In genomic region chr2:35540798-35541197, GRCm38 (mm10) we compare ENCODE assay signal across 22 mouse cellular contexts. TPM values are rescaled to one million over a fixed set of nuclear protein-coding genes. Genes with fewer than 3 reads are reported as not detected.
DNase-seq lines count a peak whose midpoint lies in the region; ATAC-seq and TF ChIP-seq lines count a peak whose summit lies in the region.
"Had no signal": no experiment of that assay in that cellular context is flagged by ENCODE, and none has a peak within 500 bp of the region (broad histone marks: within the 10 kb centered on the region; RNA-seq: fewer than 3 reads in every experiment).

No protein-coding gene starts in this region.

- TF ChIP-seq EP300 in MEL (IDR thresholded peaks at IDR 0.05; ENCODE audit: low read depth in 1 of 2, low read length in 2 of 2), result peak; percentile 43 to 57; a peak in 2 of 4 replicates

- no peak overlapping the region for H3K4me2 ChIP-seq in heart, embryonic 15.5 days
- H3K4me2 ChIP-seq in liver, embryonic 11.5 days, result no peak overlapping the region
- H3K4me2 ChIP-seq: limb, embryonic 13.5 days; midbrain, embryonic 12.5 days had no signal

- peak; percentile 45; the same call in 1 of the 2 replicates for ATAC-seq in heart, embryonic 15.5 days (replicated peaks; ENCODE audit: insufficient number of reproducible peaks, insufficient read depth, low FRiP score, low read depth)
- peak; percentile 52 for ATAC-seq in liver, embryonic 11.5 days (replicated peaks; ENCODE audit: low FRiP score)
- ATAC-seq: forebrain, embryonic 14.5 days; hindbrain, postnatal 0 days; intestine, postnatal 0 days had no signal

- no peak for TF ChIP-seq POLR2A in MEL (IDR thresholded peaks at IDR 0.05; ENCODE audit: control insufficient read depth in 1 of 2, insufficient read depth in 1 of 2, low read depth in 1 of 2, low read length in 2 of 2, poor library complexity in 1 of 2)

- no peaks in the 10 kb centered on the region for H3K36me3 ChIP-seq in heart, embryonic 15.5 days
- peaks cover 0 to 6% of the 10 kb centered on the region in 2 experiments; a peak in 2 of 4 replicates for H3K36me3 ChIP-seq in MEL (ENCODE audit: control insufficient read depth in 1 of 2, insufficient read depth in 2 of 2, low read length in 2 of 2)
- H3K36me3 ChIP-seq in liver, embryonic 11.5 days (ENCODE audit: control insufficient read depth, insufficient read depth, low read length), result no peaks in the 10 kb centered on the region
- H3K36me3 ChIP-seq: hindbrain, embryonic 10.5 days; limb, embryonic 13.5 days; midbrain, embryonic 12.5 days had no signal

- no peaks in the 10 kb centered on the region for H3K79me2 ChIP-seq in MEL (ENCODE audit: control insufficient read depth, insufficient read depth, low read length, poor library complexity)

- no peaks in the 10 kb centered on the region for H3K9me3 ChIP-seq in heart, embryonic 15.5 days (replicated peaks)
- H3K9me3 ChIP-seq in MEL (replicated peaks; ENCODE audit: insufficient read depth, low read length), result no peaks in the 10 kb centered on the region
- H3K9me3 ChIP-seq in liver, embryonic 11.5 days (ENCODE audit: control insufficient read depth, low read length), result no peaks in the 10 kb centered on the region
- H3K9me3 ChIP-seq: hindbrain, embryonic 10.5 days; limb, embryonic 13.5 days; midbrain, embryonic 12.5 days had no signal

- TF ChIP-seq RAD21 in MEL (IDR thresholded peaks at IDR 0.05; ENCODE audit: low read depth, low read length), result no peak

- peak; percentile 8 for DNase-seq in cerebellum, adult 9-11 months
- no peak for DNase-seq in cerebellum, postnatal 14 days
- no peak for DNase-seq in heart, adult 9 months (ENCODE audit: low spot score in 2 of 2)
- peak; percentile 65 for DNase-seq in MEL (ENCODE audit: low read depth, low spot score)
- DNase-seq in liver, embryonic 11.5 days (ENCODE audit: low spot score), result no peak
- no peak for DNase-seq in spleen, adult 12 weeks (ENCODE audit: low spot score)
- no peak for DNase-seq in right cerebral cortex, adult 18-20 months
- DNase-seq: gastrocnemius, postnatal 14 days; lung, adult 2 months; lung, postnatal 4 days; retina, postnatal 1 day; right cerebral cortex, postnatal 4 days; thymus, postnatal 14 days had no signal

- peak overlapping the region; percentile 66 for H3K27ac ChIP-seq in heart, embryonic 15.5 days
- no peak overlapping the region for H3K27ac ChIP-seq in MEL (ENCODE audit: control insufficient read depth, low read depth, low read length)
- 0 out of 2 replicates have a peak overlapping the region, but pooled peaks have one; percentile 26 for H3K27ac ChIP-seq in liver, embryonic 11.5 days (ENCODE audit: low read depth, low read length)
- H3K27ac ChIP-seq: hindbrain, embryonic 10.5 days; hindbrain, postnatal 0 days; kidney, postnatal 0 days; limb, embryonic 13.5 days; midbrain, embryonic 12.5 days had no signal

- H3K9ac ChIP-seq in heart, embryonic 15.5 days, result no peak overlapping the region
- H3K9ac ChIP-seq in MEL (ENCODE audit: control insufficient read depth, low read depth, low read length, poor library complexity, severe bottlenecking), result no peak overlapping the region
- H3K9ac ChIP-seq in liver, embryonic 11.5 days (ENCODE audit: low read depth, low read length), result no peak overlapping the region
- H3K9ac ChIP-seq: limb, embryonic 13.5 days; midbrain, embryonic 12.5 days had no signal

- 13% methylated on average over 4 of the region's 4 CpGs for WGBS in heart, embryonic 15.5 days
- WGBS in liver, embryonic 11.5 days, result 8% methylated on average over 4 of the region's 4 CpGs

- no peak for TF ChIP-seq CTCF in MEL (IDR thresholded peaks at IDR 0.05 in 2 of 3, conservative IDR thresholded peaks at IDR 0.05 in 1 of 3; ENCODE audit: control insufficient read depth in 1 of 3, insufficient read depth in 1 of 3, low read depth in 2 of 3, low read length in 3 of 3, poor library complexity in 1 of 3, severe bottlenecking in 1 of 3)

- no peaks in the 10 kb centered on the region for H3K27me3 ChIP-seq in heart, embryonic 15.5 days
- H3K27me3 ChIP-seq in MEL (ENCODE audit: control insufficient read depth in 1 of 2, insufficient read depth in 2 of 2, low read length in 2 of 2), result no peaks in the 10 kb centered on the region
- H3K27me3 ChIP-seq in liver, embryonic 11.5 days (replicated peaks; ENCODE audit: control insufficient read depth, insufficient read depth, low read length), result no peaks in the 10 kb centered on the region
- H3K27me3 ChIP-seq: limb, embryonic 13.5 days; midbrain, embryonic 12.5 days had no signal

- no peak overlapping the region for H3K4me3 ChIP-seq in heart, embryonic 15.5 days
- H3K4me3 ChIP-seq in MEL (ENCODE audit: control insufficient read depth in 1 of 2, insufficient read depth in 1 of 2, low read depth in 2 of 2, low read length in 2 of 2), result no peak overlapping the region
- H3K4me3 ChIP-seq in liver, embryonic 11.5 days (ENCODE audit: low read depth, low read length), result no peak overlapping the region
- H3K4me3 ChIP-seq: erythroblast, embryonic 14.5 days; hindbrain, embryonic 10.5 days; limb, embryonic 13.5 days; midbrain, embryonic 12.5 days had no signal

- peaks cover 27% of the 10 kb centered on the region for H3K4me1 ChIP-seq in heart, embryonic 15.5 days (replicated peaks)
- peaks cover 0 to 8% of the 10 kb centered on the region in 2 experiments; a peak in 2 of 4 replicates for H3K4me1 ChIP-seq in MEL (ENCODE audit: control insufficient read depth in 1 of 2, insufficient read depth in 2 of 2, low read length in 2 of 2)
- peaks cover 9% of the 10 kb centered on the region; the same call in 1 of the 2 replicates for H3K4me1 ChIP-seq in liver, embryonic 11.5 days (replicated peaks; ENCODE audit: control insufficient read depth, insufficient read depth, low read length)

TF ChIP-seq in MEL, 35 proteins besides CTCF, POLR2A, EP300 and RAD21 (continues in another document):
- TF ChIP-seq MYC (IDR thresholded peaks at IDR 0.05; ENCODE audit: low read depth, low read length) (no peak), GABPA (IDR thresholded peaks at IDR 0.05; ENCODE audit: low read depth, low read length) (no peak), MXI1 (IDR thresholded peaks at IDR 0.05; ENCODE audit: low read depth, low read length) (no peak), MAX (IDR thresholded peaks at IDR 0.05; ENCODE audit: low read length) (no peak), POLR2AphosphoS2 (IDR thresholded peaks at IDR 0.05; ENCODE audit: low read length) (no peak), MAFK (IDR thresholded peaks at IDR 0.05; ENCODE audit: borderline replicate concordance, low read depth, low read length) (no peak), NRF1 (IDR thresholded peaks at IDR 0.05; ENCODE audit: insufficient read depth, low read depth, low read length, poor library complexity, severe bottlenecking) (no peak), ZMIZ1 (IDR thresholded peaks at IDR 0.05; ENCODE audit: low read depth, low read length) (no peak), TBP (IDR thresholded peaks at IDR 0.05; ENCODE audit: low read depth, low read length) (no peak), NELFE (IDR thresholded peaks at IDR 0.05; ENCODE audit: low read depth, low read length) (no peak), E2F4 (IDR thresholded peaks at IDR 0.05; ENCODE audit: borderline replicate concordance, low read depth, low read length) (no peak), CHD1 (IDR thresholded peaks at IDR 0.05; ENCODE audit: low read depth, low read length) (no peak), TAL1 (IDR thresholded peaks at IDR 0.05; ENCODE audit: low read length) (peak; percentile 55), TCF12 (IDR thresholded peaks at IDR 0.05; ENCODE audit: low read depth, low read length) (0 out of 2 replicates have a peak, but pooled peaks have one; percentile 9), HCFC1 (IDR thresholded peaks at IDR 0.05; ENCODE audit: low read depth, low read length) (no peak), ZKSCAN1 (IDR thresholded peaks at IDR 0.05; ENCODE audit: low read depth, low read length) (no peak), SIN3A (IDR thresholded peaks at IDR 0.05; ENCODE audit: low read length) (no peak), USF2 (IDR thresholded peaks at IDR 0.05; ENCODE audit: borderline replicate concordance in 1 of 2, insufficient read depth in 1 of 2, low read depth in 1 of 2, low read length in 2 of 2) (no peak), SMC3 (IDR thresholded peaks at IDR 0.05; ENCODE audit: low read depth, low read length) (peak; percentile 6; the same call in 1 of the 2 replicates), BHLHE40 (IDR thresholded peaks at IDR 0.05; ENCODE audit: borderline replicate concordance, low read depth, low read length) (no peak), ETS1 (IDR thresholded peaks at IDR 0.05; ENCODE audit: low read depth, low read length) (0 out of 2 replicates have a peak, but pooled peaks have one; percentile 15), JUND (IDR thresholded peaks at IDR 0.05; ENCODE audit: low read depth, low read length) (no peak), ELF1 (IDR thresholded peaks at IDR 0.05; ENCODE audit: low read depth, low read length) (peak; percentile 35; the same call in 1 of the 2 replicates), CHD2 (IDR thresholded peaks at IDR 0.05; ENCODE audit: low read length) (no peak), USF1 (IDR thresholded peaks at IDR 0.05; ENCODE audit: low read depth, low read length) (no peak), RCOR1 (IDR thresholded peaks at IDR 0.05; ENCODE audit: low read depth, low read length) (no peak), POLR2AphosphoS5 (IDR thresholded peaks at IDR 0.05; ENCODE audit: borderline replicate concordance, low read depth, low read length) (no peak), UBTF (IDR thresholded peaks at IDR 0.05; ENCODE audit: borderline replicate concordance, insufficient read depth, low read depth, low read length) (no peak), MYB (IDR thresholded peaks at IDR 0.05; ENCODE audit: low read depth, low read length) (no peak), KAT2A (conservative IDR thresholded peaks at IDR 0.05; ENCODE audit: low read depth, low read length) (no peak), MEF2A (IDR thresholded peaks at IDR 0.05; ENCODE audit: extremely low read depth, insufficient replicate concordance, low read depth, low read length, poor library complexity, severe bottlenecking) (no peak), GATA1 (IDR thresholded peaks at IDR 0.05; ENCODE audit: low read depth, low read length) (peak; percentile 56), MAZ (IDR thresholded peaks at IDR 0.05; ENCODE audit: low read depth, low read length) (0 out of 2 replicates have a peak, but pooled peaks have one; percentile 67), ZC3H11A (IDR thresholded peaks at IDR 0.05; ENCODE audit: low read depth, low read length) (no peak)

RNA-seq across cellular contexts. Expression of gene Dab2ip, which starts 17.3 kb away (rescaled TPM):
- 44.0 and 46.9 TPM in 2 replicates for polyA plus RNA-seq in heart, embryonic 15.5 days (2015; fragmentation: Nextera tagmentation; extraction: Ambion mirVana)
- total RNA-seq in MEL (2012; rRNA removed), result 2.5 and 4.0 TPM in 2 replicates
- polyA plus RNA-seq in MEL (2012; ENCODE audit: insufficient read depth in 1 of 2, insufficient read length in 2 of 2, low read depth in 1 of 2, low replicate concordance in 2 of 2, missing spikeins in 1 of 2), result 1 to 10 TPM in 1 of 2 experiments, not detected in 1; 9.9 TPM
- 16.2 and 20.0 TPM in 2 replicates for polyA plus RNA-seq in liver, embryonic 11.5 days (2014; fragmentation: Nextera tagmentation; extraction: Ambion mirVana)

Comparison
In these comparisons a context has a peak if more than half of its experiments do, and no peak if none do; other contexts are left out.
1. DNase-seq: peak in cerebellum, adult 9-11 months (single experiment) and MEL (single experiment); none in cerebellum, postnatal 14 days (0 of 2), heart, adult 9 months (0 of 2), liver, embryonic 11.5 days (single experiment), spleen, adult 12 weeks (single experiment) and right cerebral cortex, adult 18-20 months (single experiment).